Mouse (Mus musculus) embryonic facial prominence, embryonic 11.5 days (tissue): ENCODE measurements around the gene Mgll. TPM values are rescaled to one million over a fixed set of nuclear protein-coding genes. Genes with fewer than 3 reads are reported as not detected.
A peak's percentile ranks its signal among the peaks of the same experiment; 100 is the strongest.

Experiments
- ATAC-seq: fragments of 200-750 bp; cut with Nextera tagmentation; replicated peaks from 2 replicates; pipeline ENCODE4 v1.8.0; 2017; ENCODE audit warnings: low read depth; ENCODE audit not compliant: insufficient number of reproducible peaks, low FRiP score, low TSS enrichment
- DNase-seq: peaks from one replicate; pipeline ENCODE4 v3.0.0-alpha.2; 2015; ENCODE audit warnings: low spot score
- H3K27ac ChIP-seq: fragments of 300-500 bp; sonication (generic); replicated peaks from 2 replicates; pipeline ENCODE4 v1.5.1; 2014; ENCODE audit warnings: mild to moderate bottlenecking, low read depth, low read length, control low read depth
- H3K27me3 ChIP-seq: fragments of 300-500 bp; sonication (generic); 2 replicates; pipeline ENCODE4 v1.6.1; 2014; ENCODE audit warnings: mild to moderate bottlenecking, low read length, moderate library complexity, mixed read lengths; ENCODE audit not compliant: control insufficient read depth, insufficient read depth
- H3K36me3 ChIP-seq: fragments of 300-500 bp; sonication (generic); replicated peaks from 2 replicates; pipeline ENCODE4 v1.6.1; 2014; ENCODE audit warnings: low read depth, mild to moderate bottlenecking, low read length, moderate library complexity, mixed read lengths; ENCODE audit not compliant: control insufficient read depth, insufficient read depth
- H3K4me1 ChIP-seq: fragments of 300-500 bp; sonication (generic); 2 replicates; pipeline ENCODE4 v1.6.1; 2014; ENCODE audit warnings: low read length, mixed read lengths; ENCODE audit not compliant: control insufficient read depth, insufficient read depth
- H3K4me2 ChIP-seq: fragments of 300-500 bp; sonication (generic); 2 replicates; pipeline ENCODE4 v1.6.1; 2014; ENCODE audit warnings: low read depth, mild to moderate bottlenecking, control low read depth, low read length, moderate library complexity
- H3K4me3 ChIP-seq: fragments of 300-500 bp; sonication (generic); 2 replicates; pipeline ENCODE4 v1.5.1; 2014; ENCODE audit warnings: low read depth, low read length, control low read depth
- H3K9ac ChIP-seq: fragments of 300-500 bp; sonication (generic); replicated peaks from 2 replicates; pipeline ENCODE4 v1.6.1; 2014; ENCODE audit warnings: mild to moderate bottlenecking, control low read depth, low read length
- H3K9me3 ChIP-seq: fragments of 300-500 bp; sonication (generic); replicated peaks from 2 replicates; pipeline ENCODE4 v1.6.1; 2016; ENCODE audit warnings: mild to moderate bottlenecking, low read length, inconsistent platforms, mixed read lengths; ENCODE audit not compliant: control insufficient read depth
- WGBS: fragments of 180-500 bp; shearing (Covaris S2); extraction: QIAGEN DNeasy Blood & Tissue Kit; methylation state at CpG from one replicate; pipeline ENCODE4 v1.1.7; 2014; 5-methylcytosine and 5-hydroxymethylcytosine counted together
- polyA plus RNA-seq: library from polyadenylated mRNA; unstranded; fragments of >200 nt; fragmentation: Nextera tagmentation; extraction: Ambion mirVana; gene quantifications from 2 replicates; pipeline ENCODE4 v1.2.1, GENCODE M21; 2014

The Mgll gene
- polyA plus RNA-seq, 1 experiment from 2014 or later, result 3.0 TPM

DNA sequence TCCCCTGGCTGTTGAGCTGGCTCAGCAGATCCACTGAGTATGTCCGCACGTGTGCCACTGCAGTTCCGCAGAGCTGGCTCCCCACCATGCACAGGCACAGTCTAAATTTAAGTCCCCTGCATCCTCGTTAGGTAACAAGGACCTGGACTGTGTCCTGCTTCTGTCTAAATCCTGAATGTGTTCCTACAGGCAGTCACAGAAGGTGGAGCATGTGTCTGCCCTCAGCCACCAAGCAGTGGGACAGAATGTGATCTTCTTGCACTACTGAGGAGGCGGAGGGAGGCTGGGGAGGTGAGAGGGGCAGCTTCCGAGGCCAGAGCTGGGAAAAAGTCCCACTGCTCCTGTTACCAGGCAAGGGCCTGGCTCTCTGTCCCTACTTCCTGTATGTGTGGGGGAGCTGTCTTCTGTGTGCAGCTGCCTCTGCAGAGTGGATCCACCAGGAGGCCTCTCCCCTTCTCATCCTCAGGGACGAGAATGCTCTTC is 60.5 kb downstream of the Mgll start:
- Histone ChIP-seq H3K27ac (no peak overlapping the region), H3K4me2 (no peak overlapping the region), H3K36me3 (no peaks in the 10 kb centered on the region), H3K27me3 (no peaks in the 10 kb centered on the region), H3K4me1 (peaks cover 4% of the 10 kb centered on the region; the same call in 1 of the 2 replicates), H3K9me3 (no peaks in the 10 kb centered on the region), H3K9ac (no peak overlapping the region), H3K4me3 (no peak overlapping the region)
- 60% methylated on average over 7 of the region's 7 CpGs for WGBS
- ATAC-seq (no peak), DNase-seq (no peak)

DNA sequence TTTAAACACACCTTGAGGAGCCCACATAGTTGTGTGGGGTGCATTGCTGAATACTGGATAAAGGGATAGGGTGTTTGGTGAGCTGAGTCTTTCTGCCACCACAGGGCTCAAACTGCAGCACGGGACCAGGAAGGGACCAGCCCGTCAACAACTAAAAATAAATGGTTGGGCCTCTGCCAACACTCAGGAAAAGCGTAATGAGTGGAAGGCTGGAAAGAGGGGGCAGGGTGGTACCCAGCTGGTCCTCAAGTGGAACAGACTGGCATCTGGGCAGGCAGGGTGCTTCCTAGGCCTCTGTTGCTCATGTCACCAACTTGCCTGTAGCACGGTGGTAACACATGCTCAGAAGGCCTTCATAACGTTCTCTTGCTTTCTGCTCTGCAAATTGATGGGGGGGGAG is 61.1 kb downstream of the Mgll start:
- no peaks in the 10 kb centered on the region for H3K36me3 ChIP-seq
- H3K9ac ChIP-seq, result no peak overlapping the region
- no peaks in the 10 kb centered on the region for H3K9me3 ChIP-seq
- no peak for ATAC-seq
- H3K4me3 ChIP-seq, result no peak overlapping the region
- DNase-seq, result no peak
- 71% methylated on average over 5 of the region's 5 CpGs for WGBS
- no peak overlapping the region for H3K4me2 ChIP-seq
- peaks cover 4% of the 10 kb centered on the region; the same call in 1 of the 2 replicates for H3K4me1 ChIP-seq
- H3K27me3 ChIP-seq, result no peaks in the 10 kb centered on the region
- H3K27ac ChIP-seq, result no peak overlapping the region

DNA sequence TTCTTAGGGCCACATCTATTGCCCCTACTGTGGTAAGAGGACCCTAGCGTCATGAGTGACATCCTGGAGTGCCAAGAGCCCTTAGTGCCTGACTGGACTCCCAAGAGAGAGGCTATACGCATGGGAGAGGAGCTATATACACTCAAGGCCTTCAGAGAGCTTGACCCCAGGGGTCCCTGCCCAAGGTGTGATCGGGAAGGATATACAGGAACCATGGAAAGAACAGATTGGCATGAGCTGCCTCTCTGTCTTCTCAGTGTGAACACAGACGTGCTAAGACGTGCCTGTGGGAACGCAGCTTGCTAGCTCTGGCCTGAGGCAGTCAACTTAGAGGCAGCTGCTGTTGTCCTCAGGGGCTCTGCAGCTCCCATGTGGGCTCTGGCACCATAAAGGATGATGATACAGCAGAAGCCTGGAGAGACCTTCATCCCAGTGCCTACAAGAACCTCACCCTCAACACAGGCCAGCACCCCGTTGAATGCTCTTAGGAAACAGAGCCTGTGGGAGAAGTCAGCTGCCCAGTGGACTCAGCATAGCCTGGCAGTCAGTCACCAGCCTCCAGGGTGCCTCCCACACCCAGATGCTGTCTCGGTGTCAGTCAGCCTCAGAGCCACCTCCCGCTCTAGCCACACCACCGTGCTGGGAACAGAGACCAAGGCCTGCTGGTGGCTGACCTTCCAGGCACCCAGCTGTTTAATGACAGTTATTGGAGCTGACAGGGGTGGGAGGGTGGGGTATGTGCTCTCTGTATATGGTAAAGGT is 61.8 kb downstream of the Mgll start:
- Histone ChIP-seq H3K9ac (no peak overlapping the region), H3K4me1 (peaks cover 4% of the 10 kb centered on the region; the same call in 1 of the 2 replicates), H3K4me3 (no peak overlapping the region), H3K9me3 (no peaks in the 10 kb centered on the region), H3K36me3 (no peaks in the 10 kb centered on the region), H3K4me2 (no peak overlapping the region), H3K27me3 (no peaks in the 10 kb centered on the region), H3K27ac (no peak overlapping the region)
- 66% methylated on average over 10 of the region's 10 CpGs for WGBS
- ATAC-seq (no peak), DNase-seq (no peak)

DNA sequence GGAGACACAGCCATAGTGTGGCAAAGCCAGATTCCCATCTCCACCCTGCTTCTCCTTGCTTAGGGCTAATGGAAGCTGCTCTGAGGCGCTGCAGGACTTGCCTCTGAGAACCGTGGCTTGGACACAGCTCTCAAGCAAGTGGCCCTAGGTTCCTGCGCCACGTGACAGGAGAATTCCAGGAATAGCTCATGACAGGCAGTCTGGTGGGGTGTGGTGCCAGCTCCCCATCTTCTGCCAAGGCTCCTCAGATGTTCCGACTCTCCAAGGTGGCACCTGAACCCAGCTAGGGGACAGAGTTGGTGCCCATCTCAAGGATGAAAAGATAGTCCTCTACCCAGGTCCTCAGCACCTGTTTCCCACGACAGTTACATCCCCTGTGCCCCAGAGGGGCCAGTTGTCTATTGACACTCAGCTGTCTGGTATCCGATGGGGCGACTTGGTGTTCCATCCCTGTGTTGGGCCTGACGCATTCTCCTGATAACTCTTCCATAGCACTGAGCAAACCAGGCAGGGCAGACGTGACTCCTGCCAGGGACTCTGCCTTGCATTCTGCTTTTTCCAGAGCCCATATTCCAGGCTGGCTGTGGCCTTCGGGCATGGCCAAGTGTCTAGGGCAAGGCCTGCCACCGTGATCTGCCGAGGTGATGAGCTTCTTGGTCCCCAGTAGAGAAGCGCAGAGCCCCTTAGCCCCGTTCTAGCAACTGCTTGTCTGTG is 62.7 kb downstream of the Mgll start:
- Histone ChIP-seq H3K27me3 (no peaks in the 10 kb centered on the region), H3K4me1 (peaks cover 4% of the 10 kb centered on the region; the same call in 1 of the 2 replicates), H3K9ac (no peak overlapping the region), H3K4me2 (no peak overlapping the region), H3K27ac (no peak overlapping the region), H3K36me3 (no peaks in the 10 kb centered on the region), H3K4me3 (no peak overlapping the region), H3K9me3 (no peaks in the 10 kb centered on the region)
- ATAC-seq, result no peak
- WGBS, result 85% methylated on average over 15 of the region's 15 CpGs
- DNase-seq, result no peak

DNA sequence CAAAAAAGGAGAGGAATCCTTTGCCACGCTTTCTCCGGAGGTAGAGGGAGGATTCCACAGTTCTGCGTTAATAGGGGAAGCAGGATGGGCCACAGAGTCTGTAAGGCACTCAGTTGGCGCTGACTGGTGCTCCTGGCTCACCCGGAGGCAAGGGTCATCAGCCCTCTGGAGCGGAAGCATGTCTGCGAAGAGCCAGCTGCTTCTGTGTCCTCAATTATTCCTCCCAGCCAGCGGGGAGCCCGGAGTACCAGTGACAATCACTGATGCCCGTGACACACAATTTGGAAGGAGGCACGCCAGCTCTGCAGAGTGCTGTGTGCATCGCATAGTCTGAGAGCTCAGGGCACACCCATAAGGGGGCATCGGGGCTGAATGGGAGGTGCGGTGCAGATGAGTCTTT is 63.3 kb downstream of the Mgll start:
- DNase-seq, result no peak
- peaks cover 4% of the 10 kb centered on the region; the same call in 1 of the 2 replicates for H3K4me1 ChIP-seq
- H3K27ac ChIP-seq, result no peak overlapping the region
- H3K4me2 ChIP-seq, result no peak overlapping the region
- no peak overlapping the region for H3K4me3 ChIP-seq
- no peak for ATAC-seq
- WGBS, result 62% methylated on average over 14 of the region's 14 CpGs
- no peaks in the 10 kb centered on the region for H3K36me3 ChIP-seq
- no peaks in the 10 kb centered on the region for H3K27me3 ChIP-seq
- H3K9ac ChIP-seq, result no peak overlapping the region
- no peaks in the 10 kb centered on the region for H3K9me3 ChIP-seq

DNA sequence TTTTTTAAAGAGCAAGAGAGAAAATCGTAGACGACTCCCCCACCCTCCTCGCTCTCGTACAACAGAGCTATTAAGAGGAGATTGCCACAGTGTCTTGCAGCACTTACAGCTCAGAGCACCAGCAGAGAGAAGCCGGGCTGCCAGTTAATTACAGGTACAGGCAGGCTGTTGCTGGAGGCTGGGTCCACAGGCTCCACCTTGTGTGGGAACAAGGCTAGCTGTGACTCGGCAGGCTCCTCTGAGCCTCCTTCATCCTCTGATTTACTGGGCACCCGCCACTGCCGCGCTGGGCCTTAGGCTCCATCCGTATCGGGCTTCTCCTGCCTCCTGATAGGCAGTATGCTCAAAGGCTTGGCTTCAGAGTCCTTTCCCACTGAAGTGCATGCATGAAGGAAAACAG is 64.0 kb downstream of the Mgll start:
- peaks cover 4% of the 10 kb centered on the region; the same call in 1 of the 2 replicates for H3K4me1 ChIP-seq

DNA sequence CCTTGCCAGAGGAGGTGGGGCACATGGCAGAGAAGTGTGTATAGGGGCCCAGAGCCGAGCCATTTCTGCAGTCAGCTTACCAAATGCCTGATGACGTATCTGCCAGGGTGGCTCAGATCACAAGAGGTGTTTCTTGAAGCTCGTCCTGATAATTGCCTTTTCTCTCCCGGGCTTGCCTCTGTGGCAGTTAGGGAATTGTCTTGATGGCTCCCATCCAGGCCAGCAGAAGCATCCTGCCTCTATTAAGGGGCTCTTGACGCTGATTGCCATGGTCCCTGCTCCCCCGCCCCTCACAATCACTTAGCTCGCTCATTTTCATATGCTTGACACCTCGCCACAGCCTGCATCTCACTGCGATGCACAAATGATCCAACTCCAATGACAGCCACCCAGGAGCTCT is 67.1 kb downstream of the Mgll start:
- ATAC-seq, result 0 out of 2 replicates have a peak, but pooled peaks have one; percentile 42
- Histone ChIP-seq H3K36me3 (no peaks in the 10 kb centered on the region), H3K4me2 (no peak overlapping the region), H3K4me1 (peaks cover 4% of the 10 kb centered on the region; the same call in 1 of the 2 replicates), H3K27me3 (no peaks in the 10 kb centered on the region), H3K9ac (no peak overlapping the region), H3K9me3 (no peaks in the 10 kb centered on the region), H3K27ac (no peak overlapping the region), H3K4me3 (no peak overlapping the region)
- no peak for DNase-seq
- 59% methylated on average over 9 of the region's 9 CpGs for WGBS

More for the DNA sequence above, 64.0 kb downstream of the Mgll start:
- no peaks in the 10 kb centered on the region for H3K36me3 ChIP-seq
- H3K4me3 ChIP-seq, result no peak overlapping the region
- H3K9ac ChIP-seq, result no peak overlapping the region
- no peaks in the 10 kb centered on the region for H3K27me3 ChIP-seq
- DNase-seq (no peak), ATAC-seq (no peak)
- WGBS, result 77% methylated on average over 11 of the region's 11 CpGs
- H3K27ac ChIP-seq, result no peak overlapping the region
- H3K9me3 ChIP-seq, result no peaks in the 10 kb centered on the region
- no peak overlapping the region for H3K4me2 ChIP-seq
